Mouse (Mus musculus): ENCODE data around the gene St14.

DNA sequence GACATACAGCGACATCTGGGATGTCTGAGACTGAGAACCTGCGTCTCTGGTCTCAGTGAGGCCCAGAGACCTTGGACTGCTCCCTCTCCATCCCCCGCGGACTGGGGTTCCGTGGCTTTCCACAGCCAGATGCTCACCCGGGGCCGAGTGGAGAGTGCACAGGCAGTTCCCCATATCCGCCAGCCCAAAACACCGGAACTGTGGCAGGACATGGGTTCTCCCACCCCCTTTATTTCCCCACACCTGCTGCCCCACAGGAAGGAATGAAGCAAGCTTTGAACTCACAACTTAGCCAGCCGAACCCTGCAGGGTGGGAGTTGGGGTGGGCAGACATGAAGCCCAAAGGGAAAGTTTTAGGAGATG is 38.8 kb downstream of the St14 start:
- TF ChIP-seq CTCF (IDR thresholded peaks at IDR 0.05; ENCODE audit: low read depth) (no peak), EP300 (IDR thresholded peaks at IDR 0.05; ENCODE audit: low read depth) (no peak)

Measured in liver, postnatal 0 days (tissue).